Mouse (Mus musculus) spleen, adult 2 months (tissue): ENCODE measurements around the gene Ssh3. TPM values are rescaled to one million over a fixed set of nuclear protein-coding genes. Genes with fewer than 3 reads are reported as not detected.

Experiments used
- DNase-seq, 2 experiments: peaks; one replicate each; pipeline versions ENCODE4 v3.0.0 to v3.0.0-alpha.2; 2012 to 2021; ENCODE audit warnings: low spot score in 2 of 2, low read depth in 1 of 2
- H3K27ac ChIP-seq: fragments of 200-500 bp; 2 replicates; pipeline ENCODE4 v1.5.1; 2012; ENCODE audit warnings: low read length, inconsistent platforms; ENCODE audit not compliant: insufficient read depth
- H3K27me3 ChIP-seq: fragments of 200-500 bp; 2 replicates; pipeline ENCODE4 v1.6.1; 2012; ENCODE audit warnings: mild to moderate bottlenecking, moderate library complexity, low read length, inconsistent platforms; ENCODE audit not compliant: control insufficient read depth, insufficient read depth
- H3K36me3 ChIP-seq: fragments of 200-500 bp; 2 replicates; pipeline ENCODE4 v1.6.1; 2012; ENCODE audit warnings: mild to moderate bottlenecking, low read length, inconsistent platforms; ENCODE audit not compliant: control insufficient read depth, insufficient read depth
- H3K4me1 ChIP-seq: fragments of 200-500 bp; 2 replicates; pipeline ENCODE4 v1.6.1; 2011; ENCODE audit warnings: inconsistent platforms; ENCODE audit not compliant: control insufficient read depth, insufficient read depth, insufficient read length
- H3K4me3 ChIP-seq: fragments of 200-500 bp; 2 replicates; pipeline ENCODE4 v1.5.1; 2011; ENCODE audit warnings: mild to moderate bottlenecking, inconsistent platforms; ENCODE audit not compliant: insufficient read depth, insufficient read length; ENCODE audit errors: extremely low read depth
- CTCF ChIP-seq: fragments of 200-500 bp; IDR thresholded peaks from 2 replicates; pipeline ENCODE4 v1.5.1; 2011; ENCODE audit warnings: mild to moderate bottlenecking, inconsistent platforms; ENCODE audit not compliant: insufficient read depth, insufficient read length, insufficient replicate concordance; ENCODE audit errors: extremely low read depth
- POLR2A ChIP-seq: fragments of 200-500 bp; IDR thresholded peaks from 2 replicates; pipeline ENCODE4 v1.6.1; 2011; ENCODE audit warnings: low read depth, low read length, inconsistent platforms
- WGBS: fragments of 180-500 bp; shearing (Covaris S2); methylation state at CpG from one replicate; pipeline ENCODE4 v1.1.7; 2018; 5-methylcytosine and 5-hydroxymethylcytosine counted together
- polyA plus RNA-seq: library from polyadenylated mRNA; depleted of rRNA; stranded (reverse); fragments of >200 nt; gene quantifications from 2 replicates; pipeline ENCODE4 v1.2.3, GENCODE M21; 2012

Ssh3 gene
- polyA plus RNA-seq, 1 experiment, result 43.3 TPM

- 18% methylated on average over 11 of the region's 11 CpGs for WGBS
- TF ChIP-seq CTCF (no peak), POLR2A (no peak)
Observed at GRCm38 (mm10) chr19:4300852-4301734, 32.1 kb upstream of the Ssh3 start.

DNA sequence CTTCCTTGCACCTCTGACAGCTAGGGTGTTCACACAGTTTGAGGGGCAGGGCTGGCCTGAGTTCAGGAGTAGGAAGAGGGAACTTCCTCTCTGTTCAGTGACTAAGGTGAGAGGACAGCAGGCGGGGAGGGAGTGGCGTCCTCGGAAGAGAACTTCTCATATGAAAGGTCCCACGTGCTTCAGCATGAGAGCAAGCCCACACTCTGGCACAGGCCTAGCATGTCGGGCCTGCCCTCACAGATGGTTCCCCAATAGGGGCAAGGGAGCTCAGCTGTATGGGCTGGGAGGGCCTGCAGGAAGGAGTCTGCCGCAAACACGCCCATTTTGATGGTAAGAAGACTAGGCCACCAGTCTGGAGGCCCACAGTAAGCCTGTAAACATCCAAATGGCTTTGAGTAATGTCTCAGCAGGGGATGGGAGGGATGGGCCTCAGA lies 31.3 kb upstream of the Ssh3 start:
- peaks cover 66% of the 10 kb centered on the region; the same call in 1 of the 2 replicates for H3K4me1 ChIP-seq
- H3K4me3 ChIP-seq, result peak overlapping the region; percentile 31; the same call in 1 of the 2 replicates
- peaks cover 11% of the 10 kb centered on the region for H3K36me3 ChIP-seq
- TF ChIP-seq CTCF, result no peak
- peak; percentile 16 for TF ChIP-seq POLR2A
- H3K27ac ChIP-seq, result peak overlapping the region; percentile 94
- WGBS, result 4% methylated on average over 7 of the region's 7 CpGs
- peak; percentile 87 to 91 for DNase-seq
- no peaks in the 10 kb centered on the region for H3K27me3 ChIP-seq

More at GRCm38 (mm10) chr19:4300852-4301734, 32.1 kb upstream of the Ssh3 start:
- Histone ChIP-seq H3K27me3 (no peaks in the 10 kb centered on the region), H3K4me1 (peaks cover 61% of the 10 kb centered on the region; the same call in 1 of the 2 replicates), H3K4me3 (peak overlapping the region; percentile 51), H3K27ac (peak overlapping the region; percentile 94), H3K36me3 (peaks cover 8% of the 10 kb centered on the region; the same call in 1 of the 2 replicates)
- peak in 1 of 2 experiments; percentile 6 for DNase-seq

DNA sequence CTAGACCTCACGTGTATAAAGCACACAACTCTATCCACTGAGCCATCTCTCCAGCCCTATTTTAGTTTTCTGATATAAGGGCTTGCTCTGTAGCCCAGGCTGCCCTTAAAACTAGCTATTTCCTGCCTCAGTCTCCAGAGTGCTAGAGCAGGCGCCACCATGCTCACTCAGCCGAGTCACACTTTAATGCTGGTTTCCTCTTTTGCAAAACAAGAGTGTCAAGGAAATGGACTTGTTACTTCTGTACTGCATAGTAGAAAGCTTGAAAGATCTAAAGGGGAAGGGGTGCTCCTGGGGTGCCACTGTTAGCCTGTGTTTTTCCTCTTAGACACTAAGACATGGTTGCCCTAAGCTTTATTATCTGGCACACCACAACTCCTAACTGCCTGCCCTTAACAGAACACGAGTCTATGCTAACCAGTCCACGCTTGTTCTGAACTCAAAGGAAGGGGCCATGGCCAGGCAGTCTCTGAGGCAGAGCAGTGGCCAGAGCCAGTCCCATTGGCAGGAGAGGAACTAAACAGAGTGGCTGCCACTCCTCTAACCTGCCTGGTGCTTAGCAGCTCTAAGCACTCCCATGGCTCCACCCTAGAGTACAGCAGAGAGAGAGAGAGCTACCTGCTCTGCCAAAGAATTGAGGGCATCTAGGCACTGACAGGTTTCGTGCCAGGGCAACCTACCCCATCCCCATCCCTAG lies 30.7 kb upstream of the Ssh3 start:
- peaks cover 72% of the 10 kb centered on the region; the same call in 1 of the 2 replicates for H3K4me1 ChIP-seq
- H3K36me3 ChIP-seq, result peaks cover 11% of the 10 kb centered on the region
- no peaks in the 10 kb centered on the region for H3K27me3 ChIP-seq
- H3K4me3 ChIP-seq, result peak overlapping the region; percentile 31; the same call in 1 of the 2 replicates
- peak; percentile 58 to 78 for DNase-seq
- TF ChIP-seq CTCF (no peak), POLR2A (peak; percentile 31; the same call in 1 of the 2 replicates)
- WGBS, result 13% methylated on average over 6 of the region's 6 CpGs
- H3K27ac ChIP-seq, result peak overlapping the region; percentile 94

DNA sequence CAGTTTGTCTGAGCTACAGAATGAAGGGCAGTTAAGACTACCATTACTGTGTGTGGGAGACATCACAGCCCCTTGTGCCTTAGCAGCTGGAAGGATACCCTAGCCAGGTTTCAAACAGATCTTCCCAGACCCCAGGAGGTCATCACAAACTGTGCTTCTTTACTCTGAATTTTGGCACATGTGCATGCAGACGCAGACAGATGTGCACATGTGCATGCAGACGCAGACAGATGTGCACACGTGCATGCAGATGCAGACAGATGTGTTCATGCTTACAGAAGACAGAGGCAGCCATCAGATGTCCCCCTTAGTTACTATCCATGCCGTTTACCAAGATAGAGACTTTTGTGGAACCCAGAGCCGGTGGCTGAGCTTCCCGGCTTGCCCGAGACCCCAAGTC lies 30.1 kb upstream of the Ssh3 start:
- H3K27me3 ChIP-seq, result no peaks in the 10 kb centered on the region
- H3K4me1 ChIP-seq, result peaks cover 75% of the 10 kb centered on the region; the same call in 1 of the 2 replicates
- 0 out of 2 replicates have a peak overlapping the region, but pooled peaks have one; percentile 2 for H3K4me3 ChIP-seq
- peak overlapping the region; percentile 94 for H3K27ac ChIP-seq
- WGBS, result 40% methylated on average over 7 of the region's 7 CpGs
- peaks cover 11% of the 10 kb centered on the region for H3K36me3 ChIP-seq
- TF ChIP-seq CTCF (no peak), POLR2A (no peak)
- DNase-seq, result no peak

GRCm38 (mm10) chr19:4298322-4299121 lies 29.5 kb upstream of the Ssh3 start:
- H3K4me1 ChIP-seq, result peaks cover 80% of the 10 kb centered on the region
- no peaks in the 10 kb centered on the region for H3K27me3 ChIP-seq
- H3K36me3 ChIP-seq, result peaks cover 11% of the 10 kb centered on the region
- DNase-seq, result peak in 1 of 2 experiments; percentile 15
- WGBS, result 40% methylated on average over 17 of the region's 17 CpGs
- peak overlapping the region; percentile 27 for H3K4me3 ChIP-seq
- no peak for TF ChIP-seq POLR2A
- TF ChIP-seq CTCF, result no peak
- peak overlapping the region; percentile 94 for H3K27ac ChIP-seq

DNA sequence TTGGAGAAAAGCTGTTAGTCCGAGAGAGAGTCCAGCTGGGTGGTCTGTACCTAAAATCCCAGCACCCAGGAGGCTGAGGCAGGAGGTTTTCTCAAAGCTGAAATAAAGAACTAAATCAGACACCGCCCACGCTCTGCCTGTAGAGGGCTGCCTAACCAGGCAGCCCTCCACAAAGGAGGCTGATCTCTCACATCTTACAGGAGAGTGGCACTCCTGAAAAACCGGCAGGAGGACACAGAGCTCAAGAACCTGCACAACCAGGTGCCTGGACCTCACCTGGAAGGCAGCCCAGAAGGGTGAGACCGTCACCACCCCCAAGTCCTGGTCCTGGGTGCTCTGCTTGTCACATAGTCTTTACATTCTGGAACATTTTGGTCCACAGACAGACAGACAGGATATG lies 28.9 kb upstream of the Ssh3 start:
- 45% methylated on average over 5 of the region's 5 CpGs for WGBS
- TF ChIP-seq POLR2A (no peak), CTCF (peak; percentile 11; the same call in 1 of the 2 replicates)
- Histone ChIP-seq H3K27ac (peak overlapping the region; percentile 94), H3K27me3 (no peaks in the 10 kb centered on the region), H3K4me3 (peak overlapping the region; percentile 27; the same call in 1 of the 2 replicates), H3K36me3 (peaks cover 14% of the 10 kb centered on the region), H3K4me1 (peaks cover 78% of the 10 kb centered on the region)
- DNase-seq, result peak in 1 of 2 experiments; percentile 38
